Mouse (Mus musculus) heart, embryonic 15.5 days (tissue): ENCODE data around the gene Tmbim4. TPM values are rescaled to one million over a fixed set of nuclear protein-coding genes. Genes with fewer than 3 reads are reported as not detected.

Source experiments
- ATAC-seq: fragments of 200-750 bp; cut with Nextera tagmentation; replicated peaks from 2 replicates; pipeline ENCODE4 v1.8.0; 2017; ENCODE audit warnings: low read depth, moderate TSS enrichment; ENCODE audit not compliant: insufficient number of reproducible peaks, insufficient read depth, low FRiP score
- H3K27ac ChIP-seq: fragments of 300-500 bp; sonication (generic); 2 replicates; pipeline ENCODE4 v1.5.1; 2015; ENCODE audit warnings: mild to moderate bottlenecking, inconsistent platforms
- H3K27me3 ChIP-seq: fragments of 300-500 bp; sonication (generic); 2 replicates; pipeline ENCODE4 v1.6.1; 2015; ENCODE audit warnings: inconsistent platforms
- H3K36me3 ChIP-seq: fragments of 300-500 bp; sonication (generic); 2 replicates; pipeline ENCODE4 v1.6.1; 2015; ENCODE audit warnings: mild to moderate bottlenecking, inconsistent platforms
- H3K4me1 ChIP-seq: fragments of 300-500 bp; sonication (generic); replicated peaks from 2 replicates; pipeline ENCODE4 v1.6.1; 2015; ENCODE audit warnings: inconsistent platforms
- H3K4me2 ChIP-seq: fragments of 300-500 bp; sonication (generic); 2 replicates; pipeline ENCODE4 v1.6.1; 2015; ENCODE audit warnings: inconsistent platforms, mild to moderate bottlenecking, moderate library complexity
- H3K4me3 ChIP-seq: fragments of 300-500 bp; sonication (generic); 2 replicates; pipeline ENCODE4 v1.5.1; 2015; ENCODE audit warnings: mild to moderate bottlenecking, inconsistent platforms
- H3K9ac ChIP-seq: fragments of 300-500 bp; sonication (generic); 2 replicates; pipeline ENCODE4 v1.6.1; 2015; ENCODE audit warnings: mild to moderate bottlenecking, inconsistent platforms
- H3K9me3 ChIP-seq: fragments of 300-500 bp; sonication (generic); replicated peaks from 2 replicates; pipeline ENCODE4 v1.6.1; 2016; ENCODE audit warnings: inconsistent platforms
- WGBS: fragments of 180-500 bp; shearing (Covaris S2); methylation state at CpG from one replicate; pipeline ENCODE4 v1.1.7; 2015; ENCODE audit warnings: mixed read lengths; 5-methylcytosine and 5-hydroxymethylcytosine counted together
- polyA plus RNA-seq: library from polyadenylated mRNA; unstranded; fragments of >200 nt; fragmentation: Nextera tagmentation; extraction: Ambion mirVana; gene quantifications from 2 replicates; pipeline ENCODE4 v1.2.1, GENCODE M21; 2015

The Tmbim4 gene
- polyA plus RNA-seq, 1 experiment from 2014 or later = 103 TPM

DNA sequence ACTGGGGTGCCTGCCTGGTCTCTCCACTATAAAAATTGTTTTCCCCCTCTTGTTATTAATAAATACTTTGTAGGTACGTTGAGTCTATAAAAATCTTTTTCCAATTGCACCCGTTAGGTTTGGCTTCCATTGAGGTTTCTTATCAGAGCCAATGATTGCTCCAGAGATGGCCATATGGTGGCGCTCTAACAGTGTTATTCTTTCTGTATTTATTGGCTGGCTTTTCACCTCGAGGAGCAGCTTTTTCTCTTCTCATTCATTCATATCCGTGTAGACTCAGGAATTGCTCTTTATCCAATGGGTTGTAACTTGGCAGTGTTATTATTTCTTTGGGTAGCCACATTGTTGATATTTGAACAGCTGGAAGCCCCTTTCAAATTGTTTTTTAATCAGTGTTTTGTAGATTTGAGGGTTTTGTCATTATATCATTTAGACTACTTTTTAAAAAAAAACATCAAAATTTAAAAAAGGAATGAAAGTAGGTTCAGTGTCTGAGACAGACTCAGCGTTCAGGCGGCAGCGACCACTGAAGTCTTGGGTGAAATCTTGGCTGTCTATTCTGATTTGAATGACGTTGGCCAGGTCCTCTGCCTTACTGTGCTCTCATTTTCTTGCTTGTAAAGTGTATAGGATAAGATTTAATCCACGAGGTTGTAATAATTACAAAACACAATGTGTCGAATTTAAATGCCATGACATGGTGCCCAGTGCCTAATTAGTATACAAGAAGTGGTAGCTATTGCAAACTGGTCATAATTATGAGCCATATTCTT is 49.7 kb downstream of the Tmbim4 start:
- WGBS = 49% methylated on average over 11 of the region's 11 CpGs

DNA sequence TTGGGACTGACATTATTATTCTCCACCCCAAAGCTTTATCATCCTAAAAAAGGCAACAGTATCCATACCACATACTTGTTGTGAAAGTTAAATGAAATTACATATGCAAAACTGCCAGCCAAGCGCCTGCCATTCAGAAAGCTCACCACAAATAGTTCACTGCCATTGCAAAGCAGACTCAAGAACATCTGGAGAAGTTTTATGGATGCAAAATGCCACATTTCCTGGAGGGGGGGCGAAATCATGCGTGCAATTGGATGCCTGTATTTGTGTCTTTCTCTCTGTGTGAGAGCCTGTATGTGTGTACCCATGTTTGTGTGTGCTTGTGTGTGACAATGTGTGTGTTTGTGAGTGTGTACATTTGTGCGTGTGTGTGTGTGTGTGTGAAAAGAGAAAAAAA is 50.4 kb downstream of the Tmbim4 start:
- H3K27ac ChIP-seq = no peak overlapping the region
- H3K9me3 ChIP-seq = no peaks in the 10 kb centered on the region
- H3K9ac ChIP-seq = no peak overlapping the region
- H3K4me2 ChIP-seq = no peak overlapping the region
- WGBS = 89% methylated on average over 4 of the region's 4 CpGs
- no peak for ATAC-seq
- H3K36me3 ChIP-seq = no peaks in the 10 kb centered on the region
- no peak overlapping the region for H3K4me3 ChIP-seq
- H3K27me3 ChIP-seq = no peaks in the 10 kb centered on the region
- no peaks in the 10 kb centered on the region for H3K4me1 ChIP-seq

More for the DNA sequence above, 49.7 kb downstream of the Tmbim4 start:
- Histone ChIP-seq H3K4me3 (no peak overlapping the region), H3K27ac (no peak overlapping the region), H3K4me1 (no peaks in the 10 kb centered on the region), H3K36me3 (no peaks in the 10 kb centered on the region), H3K9me3 (no peaks in the 10 kb centered on the region), H3K9ac (no peak overlapping the region), H3K27me3 (no peaks in the 10 kb centered on the region), H3K4me2 (no peak overlapping the region)
- ATAC-seq = no peak

- H3K27ac ChIP-seq = no peak overlapping the region
- H3K27me3 ChIP-seq = no peaks in the 10 kb centered on the region
- H3K4me1 ChIP-seq = no peaks in the 10 kb centered on the region; the same call in 1 of the 2 replicates
- no peak overlapping the region for H3K9ac ChIP-seq
- no peaks in the 10 kb centered on the region for H3K36me3 ChIP-seq
- H3K9me3 ChIP-seq = no peaks in the 10 kb centered on the region
- no peak overlapping the region for H3K4me2 ChIP-seq
- 31% methylated on average over 8 of the region's 8 CpGs for WGBS
- no peak overlapping the region for H3K4me3 ChIP-seq
- no peak for ATAC-seq
Observed at GRCm38 (mm10) chr10:120252800-120253199, 51.4 kb downstream of the Tmbim4 start.

GRCm38 (mm10) chr10:120257231-120257630 is 55.8 kb downstream of the Tmbim4 start:
- H3K9ac ChIP-seq = no peak overlapping the region
- H3K4me3 ChIP-seq = no peak overlapping the region
- 18% methylated on average over 11 of the region's 11 CpGs for WGBS
- no peak for ATAC-seq
- H3K4me1 ChIP-seq = no peaks in the 10 kb centered on the region; the same call in 1 of the 2 replicates
- H3K36me3 ChIP-seq = no peaks in the 10 kb centered on the region
- no peak overlapping the region for H3K27ac ChIP-seq
- no peak overlapping the region for H3K4me2 ChIP-seq
- no peaks in the 10 kb centered on the region for H3K27me3 ChIP-seq
- H3K9me3 ChIP-seq = no peaks in the 10 kb centered on the region

DNA sequence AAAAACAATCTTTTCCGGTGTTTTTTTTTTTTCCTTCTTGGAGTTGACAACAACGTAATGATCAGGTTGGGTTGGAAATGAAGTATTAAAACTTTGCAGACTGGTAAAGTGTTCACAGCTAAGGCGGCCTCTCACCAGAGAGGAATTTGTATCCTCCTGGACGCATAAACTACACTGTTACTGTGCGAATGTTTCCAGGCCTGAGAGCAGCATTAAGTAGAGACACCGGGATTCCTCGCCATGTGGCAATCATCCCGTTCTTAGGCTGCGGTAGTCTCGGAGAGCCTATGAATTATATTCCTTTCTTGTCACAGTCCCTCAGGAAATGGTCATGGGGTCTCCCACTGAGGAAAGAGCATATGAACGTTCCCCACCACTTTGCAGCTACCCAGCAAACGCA is 66.4 kb downstream of the Tmbim4 start:
- no peaks in the 10 kb centered on the region for H3K36me3 ChIP-seq
- no peak overlapping the region for H3K9ac ChIP-seq
- H3K4me2 ChIP-seq = no peak overlapping the region
- H3K27ac ChIP-seq = no peak overlapping the region
- 68% methylated on average over 12 of the region's 12 CpGs for WGBS
- no peak for ATAC-seq
- peaks cover 10% of the 10 kb centered on the region for H3K4me1 ChIP-seq
- peaks cover 5% of the 10 kb centered on the region; the same call in 1 of the 2 replicates for H3K27me3 ChIP-seq
- no peaks in the 10 kb centered on the region for H3K9me3 ChIP-seq
- H3K4me3 ChIP-seq = no peak overlapping the region

DNA sequence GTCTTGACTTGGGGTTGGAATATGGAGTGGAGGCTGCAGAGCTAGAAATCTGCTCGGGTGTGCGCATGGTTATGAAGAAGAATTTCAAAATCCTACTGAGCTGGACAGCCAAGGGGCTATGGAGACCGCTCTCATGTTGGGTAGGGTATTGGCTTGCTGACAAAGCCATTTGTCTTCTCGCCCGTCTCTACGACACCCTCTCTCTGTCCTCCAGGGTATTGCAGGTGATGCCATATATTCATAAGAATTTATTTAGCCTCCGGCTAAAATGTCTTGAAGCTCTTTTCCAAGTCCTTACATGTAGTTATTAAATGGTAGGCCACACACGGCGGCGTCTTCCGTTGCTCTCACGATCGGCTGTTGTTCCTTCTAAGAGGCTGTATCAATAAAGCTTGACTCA is 68.6 kb downstream of the Tmbim4 start:
- peaks cover 10% of the 10 kb centered on the region for H3K4me1 ChIP-seq
- peaks cover 14% of the 10 kb centered on the region; the same call in 1 of the 2 replicates for H3K27me3 ChIP-seq
- H3K4me2 ChIP-seq = no peak overlapping the region
- H3K36me3 ChIP-seq = no peaks in the 10 kb centered on the region
- H3K9me3 ChIP-seq = no peaks in the 10 kb centered on the region
- H3K27ac ChIP-seq = no peak overlapping the region
- no peak for ATAC-seq
- no peak overlapping the region for H3K9ac ChIP-seq
- no peak overlapping the region for H3K4me3 ChIP-seq
- 94% methylated on average over 13 of the region's 13 CpGs for WGBS

DNA sequence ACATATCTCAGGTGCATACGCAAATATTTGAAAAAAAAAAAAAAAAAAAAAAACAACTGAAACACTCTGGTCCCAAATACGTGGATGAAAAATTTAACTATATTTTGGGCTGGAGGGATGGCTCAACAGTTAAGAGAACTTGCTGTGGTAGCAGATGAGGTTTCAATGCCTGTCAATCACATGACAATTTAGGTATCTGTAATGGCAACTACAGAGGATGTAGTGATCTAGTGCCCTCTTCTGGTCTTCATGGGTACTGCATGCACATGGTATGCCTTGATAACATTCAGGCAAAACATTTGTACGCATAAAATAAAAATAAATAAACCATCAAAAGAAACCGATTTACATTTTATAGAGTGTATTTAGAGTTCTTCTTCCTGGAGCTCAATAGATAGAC is 69.4 kb downstream of the Tmbim4 start:
- Histone ChIP-seq H3K9ac (no peak overlapping the region), H3K4me3 (no peak overlapping the region), H3K4me1 (peaks cover 10% of the 10 kb centered on the region), H3K36me3 (no peaks in the 10 kb centered on the region), H3K27me3 (peaks cover 16% of the 10 kb centered on the region), H3K9me3 (no peaks in the 10 kb centered on the region), H3K4me2 (no peak overlapping the region), H3K27ac (no peak overlapping the region)
- WGBS = 74% methylated on average over 4 of the region's 4 CpGs
- ATAC-seq = no peak

GRCm38 (mm10) chr10:120271318-120271717 is 69.9 kb downstream of the Tmbim4 start:
- Histone ChIP-seq H3K36me3 (no peaks in the 10 kb centered on the region), H3K4me2 (peak overlapping the region; percentile 64), H3K27ac (no peak overlapping the region), H3K4me1 (peaks cover 10% of the 10 kb centered on the region), H3K9me3 (no peaks in the 10 kb centered on the region), H3K9ac (no peak overlapping the region), H3K27me3 (peaks cover 20% of the 10 kb centered on the region), H3K4me3 (no peak overlapping the region)
- no peak for ATAC-seq
- 60% methylated on average over 6 of the region's 6 CpGs for WGBS

- Histone ChIP-seq H3K27ac (no peak overlapping the region), H3K9me3 (no peaks in the 10 kb centered on the region), H3K4me3 (peak overlapping the region; percentile 35), H3K36me3 (no peaks in the 10 kb centered on the region), H3K9ac (no peak overlapping the region), H3K4me2 (peak overlapping the region; percentile 64), H3K27me3 (peaks cover 25% of the 10 kb centered on the region), H3K4me1 (peaks cover 10% of the 10 kb centered on the region)
- 11% methylated on average over 10 of the region's 11 CpGs for WGBS
- ATAC-seq = no peak
Observed at GRCm38 (mm10) chr10:120271879-120272269, 70.5 kb downstream of the Tmbim4 start.

GRCm38 (mm10) chr10:120272270-120272883 is 71.0 kb downstream of the Tmbim4 start:
- Histone ChIP-seq H3K27me3 (peaks cover 27% of the 10 kb centered on the region), H3K4me2 (peak overlapping the region; percentile 64), H3K4me3 (peak overlapping the region; percentile 35), H3K4me1 (peaks cover 10% of the 10 kb centered on the region), H3K9ac (no peak overlapping the region), H3K36me3 (no peaks in the 10 kb centered on the region), H3K27ac (no peak overlapping the region), H3K9me3 (no peaks in the 10 kb centered on the region)
- 7% methylated on average over 19 of the region's 19 CpGs for WGBS
- ATAC-seq = no peak

GRCm38 (mm10) chr10:120273335-120273734 is 71.9 kb downstream of the Tmbim4 start:
- H3K27me3 ChIP-seq = peaks cover 33% of the 10 kb centered on the region
- no peaks in the 10 kb centered on the region for H3K36me3 ChIP-seq
- 76% methylated on average over 7 of the region's 7 CpGs for WGBS
- H3K9ac ChIP-seq = no peak overlapping the region
- H3K9me3 ChIP-seq = no peaks in the 10 kb centered on the region
- H3K4me1 ChIP-seq = peaks cover 10% of the 10 kb centered on the region
- H3K4me2 ChIP-seq = no peak overlapping the region
- H3K27ac ChIP-seq = no peak overlapping the region
- no peak for ATAC-seq
- no peak overlapping the region for H3K4me3 ChIP-seq
